Mouse (Mus musculus) liver, postnatal 0 days (tissue): Measurements from ENCODE around the gene Cdyl2. TPM values are rescaled to one million over a fixed set of nuclear protein-coding genes. Genes with fewer than 3 reads are reported as not detected.

Source experiments
- ATAC-seq: fragments of 200-750 bp; cut with Nextera tagmentation; 2 replicates; pipeline ENCODE4 v1.8.0; 2017; ENCODE audit warnings: mild to moderate bottlenecking, moderate library complexity
- DNase-seq: peaks from one replicate; pipeline ENCODE4 v3.0.0-alpha.2; 2016
- H3K27ac ChIP-seq: fragments of 300-500 bp; sonication (generic); 2 replicates; pipeline ENCODE4 v1.5.1; 2014; ENCODE audit warnings: antibody characterized with exemption, moderate library complexity, mild to moderate bottlenecking, low read depth
- H3K27me3 ChIP-seq: fragments of 300-500 bp; sonication (generic); 2 replicates; pipeline ENCODE4 v1.6.1; 2014; ENCODE audit warnings: low read length, control low read depth, mixed read lengths; ENCODE audit not compliant: insufficient read depth
- H3K36me3 ChIP-seq: fragments of 300-500 bp; sonication (generic); replicated peaks from 2 replicates; pipeline ENCODE4 v1.6.1; 2014; ENCODE audit warnings: mild to moderate bottlenecking, control low read depth, low read length, moderate library complexity, mixed read lengths; ENCODE audit not compliant: insufficient read depth
- H3K4me1 ChIP-seq: fragments of 300-500 bp; sonication (generic); 2 replicates; pipeline ENCODE4 v1.6.1; 2014; ENCODE audit warnings: antibody characterized with exemption, mild to moderate bottlenecking, control low read depth; ENCODE audit not compliant: insufficient read depth
- H3K4me2 ChIP-seq: fragments of 300-500 bp; sonication (generic); 2 replicates; pipeline ENCODE4 v1.6.1; 2014; ENCODE audit warnings: low read depth, mild to moderate bottlenecking, low read length, moderate library complexity, mixed read lengths
- H3K4me3 ChIP-seq: fragments of 300-500 bp; sonication (generic); 2 replicates; pipeline ENCODE4 v1.5.1; 2014; ENCODE audit warnings: low read depth, low read length
- H3K9ac ChIP-seq: fragments of 300-500 bp; sonication (generic); replicated peaks from 2 replicates; pipeline ENCODE4 v1.6.1; 2014; ENCODE audit warnings: mild to moderate bottlenecking, moderate library complexity
- H3K9me3 ChIP-seq: fragments of 300-500 bp; sonication (generic); 2 replicates; pipeline ENCODE4 v1.6.1; 2016; ENCODE audit warnings: mild to moderate bottlenecking, control low read depth, low read length, mixed read lengths
- CTCF ChIP-seq: sonication (generic); IDR thresholded peaks from 2 replicates; pipeline ENCODE4 v1.5.1; 2016; ENCODE audit warnings: antibody characterized with exemption, low read depth
- EP300 ChIP-seq: IDR thresholded peaks from 2 replicates; pipeline ENCODE4 v1.6.1; 2016; ENCODE audit warnings: antibody characterized with exemption, low read depth, mild to moderate bottlenecking
- WGBS: fragments of 180-500 bp; shearing (Covaris S2); extraction: QIAGEN DNeasy Blood & Tissue Kit; methylation state at CpG from one replicate; pipeline ENCODE4 v1.1.7; 2014; ENCODE audit not compliant: insufficient replicate concordance; 5-methylcytosine and 5-hydroxymethylcytosine counted together
- polyA plus RNA-seq: library from polyadenylated mRNA; unstranded; fragments of >200 nt; fragmentation: Nextera tagmentation; extraction: Ambion mirVana; gene quantifications from 2 replicates; pipeline ENCODE4 v1.2.1, GENCODE M21; 2015

The Cdyl2 gene
- 1.8 and 2.3 TPM in 2 replicates for polyA plus RNA-seq

GRCm38 (mm10) chr8:116732684-116733647 lies at the start of gene Cdyl2:
Gene Cdyl2 (minus strand): TSS chr8:116732991.
- Histone ChIP-seq H3K9me3 (no peaks in the 10 kb centered on the region), H3K4me2 (peak within 1 kb of the TSS; percentile 89), H3K27ac (peak within 1 kb of the TSS; percentile 82), H3K27me3 (peaks cover 9% of the 10 kb centered on the region; the same call in 1 of the 2 replicates), H3K4me1 (peaks cover 9% of the 10 kb centered on the region), H3K4me3 (peak within 1 kb of the TSS; percentile 80), H3K9ac (peak within 1 kb of the TSS; percentile 75), H3K36me3 (no peaks in the 10 kb centered on the region)
- WGBS, result 2% methylated on average over 68 of the region's 129 CpGs
- DNase-seq (peak; percentile 76), ATAC-seq (peak; percentile 85)
- TF ChIP-seq EP300 (no peak), CTCF (no peak)

- ATAC-seq (no peak), DNase-seq (no peak)
- no peaks in the 10 kb centered on the region for H3K36me3 ChIP-seq
- no peak overlapping the region for H3K4me3 ChIP-seq
- 71% methylated on average over 8 of the region's 8 CpGs for WGBS
- no peak overlapping the region for H3K9ac ChIP-seq
- no peak overlapping the region for H3K27ac ChIP-seq
- no peaks in the 10 kb centered on the region for H3K9me3 ChIP-seq
- H3K27me3 ChIP-seq, result no peaks in the 10 kb centered on the region
- H3K4me2 ChIP-seq, result no peak overlapping the region
- H3K4me1 ChIP-seq, result no peaks in the 10 kb centered on the region
- no peak for TF ChIP-seq EP300
Measured at GRCm38 (mm10) chr8:116780594-116780993, 47.8 kb upstream of the Cdyl2 start.

- Histone ChIP-seq H3K4me2 (no peak overlapping the region), H3K27ac (no peak overlapping the region), H3K4me1 (no peaks in the 10 kb centered on the region), H3K9me3 (no peaks in the 10 kb centered on the region), H3K27me3 (no peaks in the 10 kb centered on the region), H3K4me3 (no peak overlapping the region), H3K36me3 (no peaks in the 10 kb centered on the region), H3K9ac (no peak overlapping the region)
- no peak for TF ChIP-seq CTCF
- no peak for TF ChIP-seq EP300
- no peak for DNase-seq
- 86% methylated on average over 5 of the region's 5 CpGs for WGBS
- ATAC-seq, result no peak
Measured at GRCm38 (mm10) chr8:116774220-116774619, 41.4 kb upstream of the Cdyl2 start.

GRCm38 (mm10) chr8:116772727-116773126 lies 39.9 kb upstream of the Cdyl2 start:
- Histone ChIP-seq H3K9ac (no peak overlapping the region), H3K9me3 (no peaks in the 10 kb centered on the region), H3K4me3 (no peak overlapping the region), H3K27ac (no peak overlapping the region), H3K4me2 (no peak overlapping the region), H3K4me1 (no peaks in the 10 kb centered on the region), H3K27me3 (no peaks in the 10 kb centered on the region), H3K36me3 (no peaks in the 10 kb centered on the region)
- no peak for ATAC-seq
- no peak for DNase-seq
- no peak for TF ChIP-seq CTCF
- TF ChIP-seq EP300, result no peak
- 61% methylated on average over 9 of the region's 9 CpGs for WGBS

GRCm38 (mm10) chr8:116771797-116772343 lies 39.1 kb upstream of the Cdyl2 start:
- Histone ChIP-seq H3K9me3 (no peaks in the 10 kb centered on the region), H3K4me1 (no peaks in the 10 kb centered on the region), H3K9ac (no peak overlapping the region), H3K4me3 (no peak overlapping the region), H3K36me3 (no peaks in the 10 kb centered on the region), H3K27me3 (no peaks in the 10 kb centered on the region), H3K27ac (no peak overlapping the region), H3K4me2 (no peak overlapping the region)
- DNase-seq, result no peak
- WGBS, result 50% methylated on average over 7 of the region's 7 CpGs
- TF ChIP-seq CTCF (peak; percentile 57), EP300 (no peak)
- no peak for ATAC-seq

- H3K36me3 ChIP-seq, result no peaks in the 10 kb centered on the region
- no peak for ATAC-seq
- H3K9ac ChIP-seq, result no peak overlapping the region
- no peaks in the 10 kb centered on the region for H3K27me3 ChIP-seq
- H3K27ac ChIP-seq, result no peak overlapping the region
- 70% methylated on average over 12 of the region's 12 CpGs for WGBS
- no peak for TF ChIP-seq CTCF
- TF ChIP-seq EP300, result no peak
- no peak for DNase-seq
- no peak overlapping the region for H3K4me2 ChIP-seq
- no peak overlapping the region for H3K4me3 ChIP-seq
- H3K4me1 ChIP-seq, result no peaks in the 10 kb centered on the region
- H3K9me3 ChIP-seq, result no peaks in the 10 kb centered on the region
Measured at GRCm38 (mm10) chr8:116770756-116771155, 38.0 kb upstream of the Cdyl2 start.
